Mouse (Mus musculus): Measurements from ENCODE around the gene Wdr90. TPM values are rescaled to one million over a fixed set of nuclear protein-coding genes. Genes with fewer than 3 reads are reported as not detected.

Wdr90 gene
- polyA plus RNA-seq, 1 experiment from 2014 or later, result 53.4 TPM

DNA sequence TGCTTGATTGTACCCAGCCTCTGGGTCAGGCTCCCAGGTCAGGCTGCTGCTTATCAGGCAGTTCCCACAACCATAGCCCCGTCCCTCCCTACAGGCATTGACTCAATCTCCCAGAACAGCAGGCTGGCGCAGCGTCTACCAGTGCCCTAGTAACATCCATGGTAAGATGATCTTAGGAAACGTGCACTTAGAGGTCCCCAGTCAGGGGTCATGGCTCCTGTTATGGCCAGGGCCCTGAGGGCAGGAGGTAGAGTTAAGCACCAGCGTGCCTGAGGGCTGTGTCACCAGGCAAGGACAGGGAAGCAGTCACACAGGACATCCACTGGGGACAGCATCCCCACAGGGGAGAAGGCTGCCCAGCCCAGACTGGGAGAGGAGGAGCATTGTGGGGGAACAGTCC, 21.0 kb upstream of the Wdr90 start:
- Histone ChIP-seq H3K36me3 (peaks cover 55% of the 10 kb centered on the region), H3K9me3 (replicated peaks) (no peaks in the 10 kb centered on the region), H3K4me3 (peak overlapping the region; percentile 30), H3K4me1 (peaks cover 86% of the 10 kb centered on the region), H3K27me3 (ENCODE audit: low read depth, poor library complexity, severe bottlenecking) (no peaks in the 10 kb centered on the region), H3K27ac (replicated peaks) (peak overlapping the region; percentile 90)
- 23% methylated on average over 5 of the region's 5 CpGs for WGBS
- DNase-seq (ENCODE audit: low spot score), result no peak

DNA sequence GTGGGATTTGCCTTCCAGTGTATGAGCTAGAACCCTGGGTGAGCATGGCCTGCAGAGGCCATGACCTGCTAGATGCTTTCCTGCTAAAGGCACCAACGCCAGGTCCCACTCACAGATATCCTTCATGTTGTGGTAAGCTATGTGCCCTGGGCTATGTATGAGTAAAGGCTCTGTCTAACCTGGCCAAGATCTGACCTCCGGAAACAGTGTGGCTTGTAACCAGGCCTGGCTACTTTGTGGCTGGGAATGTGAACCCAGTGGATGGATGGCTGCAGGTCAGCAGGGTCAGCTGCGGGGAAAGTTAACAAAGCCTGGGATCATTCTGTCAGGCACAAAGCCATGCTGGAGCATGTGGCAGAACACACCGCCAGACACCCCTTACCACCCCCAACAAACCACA, 20.4 kb upstream of the Wdr90 start:
- Histone ChIP-seq H3K4me3 (peak overlapping the region; percentile 30), H3K27me3 (ENCODE audit: low read depth, poor library complexity, severe bottlenecking) (no peaks in the 10 kb centered on the region), H3K36me3 (peaks cover 60% of the 10 kb centered on the region), H3K4me1 (peaks cover 92% of the 10 kb centered on the region), H3K9me3 (replicated peaks) (no peaks in the 10 kb centered on the region), H3K27ac (replicated peaks) (peak overlapping the region; percentile 90)
- DNase-seq (ENCODE audit: low spot score), result peak; percentile 68
- WGBS, result 13% methylated on average over 4 of the region's 4 CpGs

DNA sequence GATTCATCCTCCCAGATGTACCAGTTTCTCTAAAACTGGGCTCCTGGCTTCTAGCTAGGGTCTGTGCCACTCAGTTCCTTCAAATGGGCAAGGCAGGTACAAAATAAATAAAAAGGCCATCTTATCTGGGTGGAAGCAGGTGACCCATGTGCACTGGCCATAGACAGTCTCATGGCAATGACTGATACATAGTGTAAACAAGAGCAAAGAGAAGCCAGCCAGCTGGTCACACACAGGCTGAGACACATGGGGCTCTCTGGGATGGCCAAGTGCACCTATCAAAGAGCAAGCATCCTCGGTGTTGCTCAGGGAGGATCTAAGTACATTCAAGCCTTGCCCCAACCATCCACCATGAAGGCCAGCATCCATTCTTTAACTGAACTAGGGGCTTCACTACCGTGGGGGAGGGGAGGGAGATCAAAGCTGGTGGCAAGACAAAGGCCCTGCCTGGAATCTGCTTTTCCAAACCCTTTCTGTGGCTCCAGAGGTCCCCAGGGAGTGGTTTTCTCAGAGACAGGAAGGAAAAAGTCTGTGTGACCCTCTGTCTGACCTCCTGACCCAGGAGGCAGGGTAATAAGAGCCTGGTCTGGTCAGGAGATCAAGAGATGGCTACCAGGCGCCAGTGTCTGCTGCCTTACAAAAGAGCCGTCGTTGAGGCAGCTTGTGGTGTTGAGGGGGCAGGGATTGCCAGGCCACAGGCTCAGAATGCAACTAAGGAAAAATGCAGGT, 19.8 kb upstream of the Wdr90 start:
- Histone ChIP-seq H3K27me3 (ENCODE audit: low read depth, poor library complexity, severe bottlenecking) (no peaks in the 10 kb centered on the region), H3K9me3 (replicated peaks) (no peaks in the 10 kb centered on the region), H3K36me3 (peaks cover 63% of the 10 kb centered on the region), H3K27ac (replicated peaks) (peak overlapping the region; percentile 90), H3K4me1 (peaks cover 97% of the 10 kb centered on the region), H3K4me3 (peak overlapping the region; percentile 30)
- peak; percentile 83 for DNase-seq (ENCODE audit: low spot score)
- WGBS, result under 1% methylated on average over 5 of the region's 5 CpGs

DNA sequence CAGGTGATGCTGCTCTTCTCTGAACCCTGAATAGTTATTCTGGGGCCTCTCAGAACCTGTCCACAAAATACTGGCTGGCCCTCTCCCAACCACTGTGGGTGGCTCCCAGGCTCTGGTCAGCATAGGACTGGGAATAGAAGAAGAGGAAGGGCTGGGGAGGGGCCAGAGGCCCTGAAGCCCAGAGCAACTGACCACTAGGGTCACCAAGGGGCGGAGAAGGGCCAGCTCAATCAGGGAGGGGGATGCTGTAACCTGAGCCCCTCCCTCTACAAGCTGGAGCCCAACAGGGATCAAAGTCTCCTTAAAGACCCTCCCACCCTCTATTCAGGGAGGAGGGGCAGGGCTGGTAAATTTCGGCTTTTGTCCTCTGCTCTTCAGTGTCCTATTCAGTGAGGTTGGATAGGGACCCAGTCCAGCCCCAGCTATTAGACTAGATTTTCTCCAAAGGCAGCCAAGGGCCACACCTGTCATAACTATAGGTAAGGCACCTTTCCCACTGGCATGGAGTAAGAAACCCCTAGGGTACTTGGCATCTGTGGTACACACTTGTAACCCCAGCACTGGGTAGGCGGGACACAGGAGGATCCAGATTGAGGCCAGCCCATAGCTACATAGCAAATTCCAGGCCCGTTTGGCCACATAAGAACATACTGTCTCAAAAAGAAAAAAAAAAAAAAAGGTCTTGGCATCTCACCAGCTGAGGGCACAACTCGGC, 19.1 kb upstream of the Wdr90 start, which contains the start of gene Wfikkn1:
TSS of gene Wfikkn1 (minus strand) at position 663 of the 715 bp plus-strand sequence.
- H3K4me1 ChIP-seq, result peaks cover 97% of the 10 kb centered on the region
- H3K36me3 ChIP-seq, result peaks cover 63% of the 10 kb centered on the region
- no peaks in the 10 kb centered on the region for H3K27me3 ChIP-seq (ENCODE audit: low read depth, poor library complexity, severe bottlenecking)
- 14% methylated on average over 5 of the region's 5 CpGs for WGBS
- DNase-seq (ENCODE audit: low spot score), result peak; percentile 73
- peak within 1 kb of the TSS; percentile 30 for H3K4me3 ChIP-seq
- no peaks in the 10 kb centered on the region for H3K9me3 ChIP-seq (replicated peaks)
- H3K27ac ChIP-seq (replicated peaks), result peak within 1 kb of the TSS; percentile 90

DNA sequence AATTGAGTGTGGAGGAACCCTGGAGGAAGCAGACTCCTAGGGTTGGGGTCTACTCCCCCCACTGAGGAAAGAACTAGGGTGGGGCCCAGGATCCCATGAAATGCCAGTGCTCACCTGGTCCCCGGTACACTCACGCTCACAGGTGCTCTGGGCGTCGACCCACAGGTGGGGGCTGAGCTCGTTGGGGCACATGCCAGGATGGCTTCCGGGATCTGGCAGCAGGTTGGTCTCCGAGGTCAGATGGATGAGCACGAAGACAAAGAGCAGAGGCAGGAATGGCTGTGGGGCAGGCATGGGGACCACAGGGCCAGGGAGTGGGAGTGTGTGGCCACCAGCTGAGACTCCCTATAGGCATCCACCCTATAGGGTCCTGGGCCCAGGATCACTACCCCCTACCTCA, 18.4 kb upstream of the Wdr90 start:
- no peaks in the 10 kb centered on the region for H3K9me3 ChIP-seq (replicated peaks)
- no peaks in the 10 kb centered on the region for H3K27me3 ChIP-seq (ENCODE audit: low read depth, poor library complexity, severe bottlenecking)
- peaks cover 58% of the 10 kb centered on the region for H3K36me3 ChIP-seq
- peak overlapping the region; percentile 30 for H3K4me3 ChIP-seq
- 66% methylated on average over 8 of the region's 8 CpGs for WGBS
- peak overlapping the region; percentile 90 for H3K27ac ChIP-seq (replicated peaks)
- H3K4me1 ChIP-seq, result peaks cover 98% of the 10 kb centered on the region
- DNase-seq (ENCODE audit: low spot score), result no peak

DNA sequence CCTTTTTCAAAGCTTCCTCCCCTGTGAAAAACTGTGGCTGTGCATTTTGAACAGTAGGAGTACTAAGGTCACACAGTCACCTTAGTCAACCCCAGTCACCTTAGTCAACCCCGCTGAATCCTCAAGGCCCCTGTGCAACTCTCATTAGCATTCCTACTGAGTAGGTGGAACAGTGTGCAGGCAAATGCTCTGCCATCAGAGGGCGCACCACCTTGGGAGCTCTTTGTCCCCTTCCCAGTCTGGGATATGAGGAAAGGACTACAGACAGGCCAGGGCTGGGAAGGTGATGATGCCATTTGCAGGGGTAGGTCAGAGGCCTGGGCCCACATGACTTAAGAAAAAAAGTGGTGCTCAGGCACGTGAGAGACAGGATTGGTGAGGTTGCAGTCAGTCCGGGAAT, 18.0 kb upstream of the Wdr90 start:
- peak overlapping the region; percentile 90 for H3K27ac ChIP-seq (replicated peaks)
- WGBS, result 40% methylated on average over 4 of the region's 4 CpGs
- H3K4me3 ChIP-seq, result peak overlapping the region; percentile 30
- H3K27me3 ChIP-seq (ENCODE audit: low read depth, poor library complexity, severe bottlenecking), result no peaks in the 10 kb centered on the region
- H3K36me3 ChIP-seq, result peaks cover 54% of the 10 kb centered on the region
- DNase-seq (ENCODE audit: low spot score), result peak; percentile 66
- H3K4me1 ChIP-seq, result peaks cover 97% of the 10 kb centered on the region
- no peaks in the 10 kb centered on the region for H3K9me3 ChIP-seq (replicated peaks)

DNA sequence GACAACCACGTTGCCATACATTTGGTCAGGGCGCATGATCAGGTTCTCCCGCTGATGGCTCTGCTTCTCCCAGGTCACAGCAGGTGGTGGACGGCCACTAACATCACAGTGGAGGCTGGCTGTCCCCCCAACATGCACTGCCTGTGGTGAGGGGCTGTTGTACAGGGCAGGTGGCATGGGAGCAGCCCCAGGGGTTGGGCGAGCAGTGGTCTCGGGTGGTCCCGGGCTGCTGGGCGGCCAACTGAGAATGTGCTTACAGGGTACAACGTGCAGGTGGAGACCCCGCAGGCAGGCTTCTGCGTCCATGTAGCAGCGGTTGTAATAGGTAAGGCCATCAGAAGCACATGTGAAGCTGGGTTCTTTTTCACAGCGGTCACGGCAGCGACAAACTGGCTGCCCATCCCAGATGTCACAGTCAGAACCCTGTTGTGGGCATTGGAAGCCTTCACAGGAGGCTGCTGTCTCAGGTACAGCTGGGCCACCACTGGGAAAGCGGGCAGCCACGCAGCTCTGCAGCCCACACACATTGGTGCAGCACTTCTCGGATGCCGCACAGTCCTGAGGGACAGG, 17.4 kb upstream of the Wdr90 start:
- peak overlapping the region; percentile 90 for H3K27ac ChIP-seq (replicated peaks)
- H3K9me3 ChIP-seq (replicated peaks), result no peaks in the 10 kb centered on the region
- H3K36me3 ChIP-seq, result peaks cover 48% of the 10 kb centered on the region
- H3K4me1 ChIP-seq, result peaks cover 97% of the 10 kb centered on the region
- H3K4me3 ChIP-seq, result peak overlapping the region; percentile 30
- 88% methylated on average over 19 of the region's 19 CpGs for WGBS
- no peak for DNase-seq (ENCODE audit: low spot score)
- no peaks in the 10 kb centered on the region for H3K27me3 ChIP-seq (ENCODE audit: low read depth, poor library complexity, severe bottlenecking)

DNA sequence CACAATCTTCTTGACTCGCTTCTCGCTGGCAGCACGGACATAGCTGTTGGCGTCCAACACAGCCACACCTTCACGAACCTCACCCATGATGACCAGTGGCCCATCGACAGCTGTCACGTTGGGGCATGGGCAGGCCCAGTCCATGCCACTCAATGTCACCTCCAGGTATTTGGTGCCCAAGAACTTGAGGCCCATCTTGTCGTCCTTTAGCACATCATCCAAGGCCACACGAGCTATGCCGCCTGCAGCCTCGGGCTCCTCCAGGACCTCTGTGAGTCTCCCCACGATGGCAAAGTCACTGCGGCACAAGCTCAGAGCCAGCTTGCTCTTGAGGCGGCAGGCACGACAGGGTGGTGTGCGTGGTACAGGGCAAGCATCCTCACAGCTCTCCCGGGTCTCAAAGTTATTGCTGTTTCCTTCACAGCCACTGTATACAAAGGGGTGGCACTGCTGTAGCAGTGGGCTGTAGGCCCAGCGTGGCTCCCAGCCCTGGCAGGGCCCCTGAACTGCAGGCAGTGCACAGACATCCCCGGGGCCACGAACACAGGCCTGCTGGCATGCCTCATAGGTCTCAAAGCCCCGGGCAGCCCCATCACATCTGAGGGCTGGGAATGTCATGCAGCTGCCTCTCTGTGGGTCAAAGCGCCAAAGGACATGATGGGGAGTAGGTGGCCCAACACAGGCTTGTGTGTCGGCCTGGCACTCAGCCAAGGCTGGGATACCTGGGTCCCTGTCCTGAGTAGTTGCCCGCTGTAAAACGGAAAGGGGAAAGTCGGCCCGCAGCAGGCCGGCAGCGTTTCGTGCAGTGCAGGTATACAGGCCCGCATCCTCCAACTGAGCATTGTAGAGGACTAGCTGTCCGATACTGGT, 16.7 kb upstream of the Wdr90 start:
- Histone ChIP-seq H3K27me3 (ENCODE audit: low read depth, poor library complexity, severe bottlenecking) (no peaks in the 10 kb centered on the region), H3K27ac (replicated peaks) (peak overlapping the region; percentile 90; the same call in 1 of the 2 replicates), H3K36me3 (peaks cover 41% of the 10 kb centered on the region), H3K4me1 (peaks cover 90% of the 10 kb centered on the region), H3K4me3 (peak overlapping the region; percentile 20; the same call in 1 of the 2 replicates), H3K9me3 (replicated peaks) (no peaks in the 10 kb centered on the region)
- no peak for DNase-seq (ENCODE audit: low spot score)
- 93% methylated on average over 32 of the region's 32 CpGs for whole genome bisulfite sequencing

DNA sequence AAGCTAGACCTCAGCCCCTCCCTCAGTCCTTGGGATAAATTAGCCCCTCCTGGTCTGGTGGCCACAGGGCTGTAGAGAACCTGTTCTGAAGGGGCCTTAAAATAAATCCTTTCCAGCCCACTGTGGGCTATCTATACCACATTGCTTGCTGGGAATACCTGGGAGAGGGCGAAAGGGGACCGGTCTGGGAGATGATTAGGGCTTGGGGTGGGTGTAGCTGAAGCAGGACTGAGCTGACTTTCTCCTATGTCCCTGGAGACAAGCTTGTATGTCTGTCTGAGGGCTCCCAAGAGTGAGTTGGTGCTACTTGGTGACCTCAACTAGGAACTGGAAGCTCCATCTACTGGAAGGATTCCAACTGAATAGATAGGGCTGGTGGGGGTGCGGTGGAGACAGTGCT, 15.7 kb upstream of the Wdr90 start:
- H3K4me1 ChIP-seq, result peaks cover 84% of the 10 kb centered on the region
- WGBS, result 91% methylated on average over 3 of the region's 3 CpGs
- no peaks in the 10 kb centered on the region for H3K9me3 ChIP-seq (replicated peaks)
- H3K36me3 ChIP-seq, result peaks cover 32% of the 10 kb centered on the region
- no peak for DNase-seq (ENCODE audit: low spot score)
- peak overlapping the region; percentile 81 for H3K4me3 ChIP-seq
- no peaks in the 10 kb centered on the region for H3K27me3 ChIP-seq (ENCODE audit: low read depth, poor library complexity, severe bottlenecking)
- H3K27ac ChIP-seq (replicated peaks), result no peak overlapping the region

DNA sequence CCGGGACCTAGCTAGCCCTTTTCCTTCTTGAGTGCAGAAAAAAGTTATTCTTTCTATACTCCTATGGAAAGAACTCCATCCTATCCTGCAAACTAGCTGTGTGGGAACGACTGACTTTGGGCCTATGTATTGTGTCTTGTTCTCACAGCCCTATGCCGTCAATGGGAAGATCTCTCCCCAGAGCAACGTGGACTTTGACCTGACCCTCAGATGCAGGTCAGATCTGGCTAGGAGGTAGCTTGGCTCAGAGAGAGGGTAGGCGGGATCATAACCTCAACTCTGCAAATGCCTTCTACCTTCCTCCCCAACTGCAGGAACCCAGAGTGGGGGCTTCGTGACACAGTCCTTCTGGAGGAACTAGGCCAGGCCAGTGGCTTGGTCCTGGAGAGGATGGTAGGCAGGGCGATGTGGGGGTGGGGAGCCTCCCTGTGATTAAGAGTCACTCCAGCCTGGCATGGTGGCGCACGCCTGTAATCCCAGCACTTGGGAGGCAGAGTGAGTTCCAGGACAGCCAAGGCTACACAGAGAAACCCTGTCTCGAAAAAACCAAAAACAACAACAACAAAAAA, 15.1 kb upstream of the Wdr90 start:
- peaks cover 78% of the 10 kb centered on the region for H3K4me1 ChIP-seq
- H3K36me3 ChIP-seq, result peaks cover 32% of the 10 kb centered on the region
- WGBS, result 56% methylated on average over 10 of the region's 10 CpGs
- no peaks in the 10 kb centered on the region for H3K9me3 ChIP-seq (replicated peaks)
- peak overlapping the region; percentile 93 for H3K27ac ChIP-seq (replicated peaks)
- no peak for DNase-seq (ENCODE audit: low spot score)
- H3K4me3 ChIP-seq, result peak overlapping the region; percentile 81
- H3K27me3 ChIP-seq (ENCODE audit: low read depth, poor library complexity, severe bottlenecking), result no peaks in the 10 kb centered on the region

DNA sequence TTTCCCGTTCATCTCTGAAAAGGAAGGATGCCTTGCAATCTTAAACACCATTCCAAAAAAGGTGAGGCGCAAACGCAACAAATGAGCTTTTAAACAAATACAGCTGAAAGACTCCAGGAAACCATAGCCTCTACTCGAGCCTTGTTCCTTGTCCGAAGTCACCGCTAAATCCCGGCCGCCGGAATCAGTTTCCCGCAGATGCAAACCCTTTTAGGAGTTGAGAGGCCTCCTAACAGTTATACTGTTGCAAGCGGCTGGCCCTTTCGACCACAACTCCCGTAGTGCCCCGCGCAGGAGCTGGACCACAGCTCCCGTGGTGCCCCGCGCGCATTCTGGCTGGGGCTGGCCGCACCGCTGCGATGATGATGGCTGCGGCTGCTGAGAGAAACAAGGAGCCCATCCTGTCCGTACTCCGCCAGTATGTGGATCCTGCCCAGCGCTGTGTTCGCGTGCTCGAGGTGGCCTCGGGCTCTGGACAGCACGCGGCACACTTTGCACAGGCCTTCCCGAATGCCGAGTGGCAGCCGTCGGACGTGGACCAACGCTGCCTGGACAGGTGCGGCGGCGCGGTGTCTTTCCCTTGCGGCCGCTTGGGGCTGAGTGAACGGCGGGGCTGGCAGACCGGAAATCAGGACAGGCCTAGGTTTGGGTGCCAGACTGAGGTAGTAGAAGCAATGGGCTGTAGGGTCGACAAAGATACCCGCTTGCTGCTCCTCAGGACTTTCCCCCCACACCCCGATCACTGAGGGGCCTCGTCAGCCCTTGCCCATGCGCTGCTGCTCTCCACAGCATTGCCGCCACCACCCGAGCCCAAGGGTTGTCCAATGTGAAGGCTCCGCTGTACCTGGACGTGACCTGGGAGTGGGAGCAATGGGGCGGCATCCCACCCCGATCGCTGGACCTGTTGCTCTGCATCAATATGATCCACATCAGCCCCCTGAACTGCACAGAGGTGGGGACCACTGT, 14.2 kb upstream of the Wdr90 start:
- WGBS, result 1% methylated on average over 59 of the region's 59 CpGs
- H3K4me1 ChIP-seq, result peaks cover 68% of the 10 kb centered on the region
- DNase-seq (ENCODE audit: low spot score), result peak; percentile 91
- H3K27ac ChIP-seq (replicated peaks), result peak overlapping the region; percentile 93
- peaks cover 32% of the 10 kb centered on the region for H3K36me3 ChIP-seq
- H3K4me3 ChIP-seq, result peak overlapping the region; percentile 81
- no peaks in the 10 kb centered on the region for H3K27me3 ChIP-seq (ENCODE audit: low read depth, poor library complexity, severe bottlenecking)
- H3K9me3 ChIP-seq (replicated peaks), result no peaks in the 10 kb centered on the region
